Mouse (Mus musculus) naive thymus-derived CD4-positive, alpha-beta T cell, adult 5 months (primary cell): ENCODE results near the gene Spag4. TPM values are rescaled to one million over a fixed set of nuclear protein-coding genes. Genes with fewer than 3 reads are reported as not detected.

ENCODE experiments used
- polyA plus RNA-seq: library from polyadenylated mRNA; unstranded; fragments of 100-300 nt; shearing (Covaris generic); gene quantifications from one replicate; pipeline ENCODE4 v1.2.1, GENCODE M21; 2017

Gene Spag4
- polyA plus RNA-seq: 3.5 TPM

GRCm38 (mm10) chr2:156065099-156066041 is at the start of gene Spag4:
TSS of gene Spag4 (plus strand) at chr2:156065175.

GRCm38 (mm10) chr2:156052816-156053215 is 12.2 kb upstream of the Spag4 start, which contains the start of gene Fer1l4:
TSS of gene Fer1l4 (minus strand) at chr2:156052947.

GRCm38 (mm10) chr2:156111358-156112079 is 46.5 kb downstream of the Spag4 start, which contains the start of the genes Cpne1 and Rbm12:
TSS of gene Cpne1 (minus strand) at chr2:156111965.
TSS of gene Rbm12 (minus strand) at chr2:156111978.

Other genes starting within 250 kb of the Spag4 start
- gene BC029722, start 245.7 kb upstream of the Spag4 start, polyA plus RNA-seq: 37.9 TPM
- gene Eif6, start 238.2 kb upstream of the Spag4 start, polyA plus RNA-seq: 168 TPM
- not detected for gene Fam83c, start 230.3 kb upstream of the Spag4 start, polyA plus RNA-seq
- gene Uqcc1, start 134.9 kb upstream of the Spag4 start, polyA plus RNA-seq: 45.5 TPM
- gene Gm15557, start 124.4 kb upstream of the Spag4 start, polyA plus RNA-seq: not detected
- gene Gdf5, start 119.8 kb upstream of the Spag4 start, polyA plus RNA-seq: not detected
- 19.3 TPM for gene Cep250, start 108.7 kb upstream of the Spag4 start, polyA plus RNA-seq
- 2.7 TPM for gene 6430550D23Rik, start 57.2 kb upstream of the Spag4 start, polyA plus RNA-seq
- gene Ergic3, start 57.1 kb upstream of the Spag4 start, polyA plus RNA-seq: 78.5 TPM
- not detected for gene Fer1l4, start 12.2 kb upstream of the Spag4 start, polyA plus RNA-seq
- 64.8 TPM for gene Cpne1, start 46.8 kb downstream of the Spag4 start, polyA plus RNA-seq
- 54.4 TPM for gene Rbm12, start 46.8 kb downstream of the Spag4 start, polyA plus RNA-seq
- 24.9 TPM for gene Gm28036, start 61.9 kb downstream of the Spag4 start, polyA plus RNA-seq
- 119 TPM for gene Romo1, start 78.9 kb downstream of the Spag4 start, polyA plus RNA-seq
- gene Nfs1, start 79.0 kb downstream of the Spag4 start, polyA plus RNA-seq: 38.9 TPM
- 1,761 TPM for gene Rbm39, start 115.1 kb downstream of the Spag4 start, polyA plus RNA-seq
- 97.4 TPM for gene Phf20, start 131.3 kb downstream of the Spag4 start, polyA plus RNA-seq
- 4.4 TPM for gene Cnbd2, start 247.1 kb downstream of the Spag4 start, polyA plus RNA-seq
- gene Scand1, start 247.5 kb downstream of the Spag4 start, polyA plus RNA-seq: 97.1 TPM